Mouse (Mus musculus) kidney, postnatal 14 days (tissue): ENCODE results near the gene Klk11.

ENCODE experiments used
- DNase-seq: peaks from one replicate; pipeline ENCODE4 v3.0.0; 2022; ENCODE audit warnings: mixed read lengths

Klk11 gene

DNA sequence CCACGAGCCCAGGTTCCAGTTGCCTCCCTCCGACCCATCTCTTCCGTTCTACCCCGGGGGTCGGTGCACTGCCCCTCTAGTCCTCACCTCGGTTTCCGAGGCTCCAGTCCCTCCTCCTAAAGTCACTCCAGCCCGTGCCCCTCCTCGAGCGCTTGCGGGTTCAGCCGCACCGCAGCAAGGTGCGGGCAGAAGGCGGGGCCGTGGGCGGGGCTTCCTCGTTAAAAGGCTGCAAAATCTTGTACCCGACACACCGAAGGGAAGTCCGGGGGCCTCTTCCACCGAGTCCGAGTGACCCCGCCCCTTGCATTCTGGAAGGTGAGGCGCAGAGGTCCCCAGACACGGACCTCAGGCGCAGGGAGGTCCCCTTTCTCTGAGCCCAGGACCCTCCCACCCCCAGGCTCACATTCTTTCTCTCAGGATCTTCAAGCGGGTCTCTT lies 22.9 kb downstream of the Klk11 start, which contains the start of gene Klk8:
Gene Klk8 (plus strand): TSS at position 245 of the 437 bp plus-strand sequence.
- peak; percentile 36 for DNase-seq

DNA sequence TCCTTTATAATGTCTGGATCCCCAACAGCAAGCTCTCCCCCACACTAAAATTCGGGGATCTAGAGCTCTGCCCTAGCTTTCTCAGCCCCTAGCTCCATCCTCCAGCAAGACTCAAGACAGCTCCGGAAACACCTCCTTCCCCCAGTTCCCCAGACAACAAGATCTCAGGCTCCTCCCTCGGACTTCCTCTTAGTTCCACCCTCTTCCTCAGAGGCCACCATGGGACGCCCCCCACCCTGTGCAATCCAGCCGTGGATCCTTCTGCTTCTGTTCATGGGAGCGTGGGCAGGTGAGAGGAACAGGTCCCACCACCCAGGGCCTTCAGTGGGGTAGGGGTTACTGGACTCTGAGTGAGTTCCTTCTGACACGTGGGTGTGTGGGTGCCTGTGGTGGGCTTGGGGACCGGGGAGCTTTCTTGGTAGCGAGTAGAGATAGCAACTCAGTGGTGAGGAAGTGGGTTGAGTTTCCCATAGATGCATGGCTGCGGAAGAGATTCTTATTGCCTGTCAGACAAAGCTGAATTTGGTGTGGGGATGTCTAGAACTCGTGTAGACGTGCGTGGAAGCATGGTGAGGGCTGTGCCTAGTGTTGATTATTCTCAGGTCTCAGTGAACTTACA lies 23.5 kb downstream of the Klk11 start:
- DNase-seq = peak; percentile 21

DNA sequence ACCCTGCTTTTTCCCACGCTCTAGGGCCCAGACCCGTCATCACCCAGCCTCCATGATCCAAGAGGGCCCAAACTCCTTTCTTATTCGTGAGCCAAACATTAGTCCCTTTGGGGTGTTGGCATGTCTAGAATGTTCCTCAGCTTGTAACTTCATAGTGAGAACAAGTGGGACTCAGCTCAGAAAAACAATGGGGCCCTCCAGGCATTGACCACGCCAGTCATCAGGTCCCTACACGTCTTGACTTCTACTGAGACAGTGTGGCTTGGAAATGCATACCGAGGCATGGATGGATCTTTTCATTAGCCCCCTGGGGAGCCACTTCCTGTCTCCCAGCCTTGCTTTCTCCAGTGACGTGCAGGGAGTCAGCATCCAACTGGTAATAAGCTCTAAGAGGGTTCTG lies 25.5 kb downstream of the Klk11 start:
- DNase-seq = no peak

DNA sequence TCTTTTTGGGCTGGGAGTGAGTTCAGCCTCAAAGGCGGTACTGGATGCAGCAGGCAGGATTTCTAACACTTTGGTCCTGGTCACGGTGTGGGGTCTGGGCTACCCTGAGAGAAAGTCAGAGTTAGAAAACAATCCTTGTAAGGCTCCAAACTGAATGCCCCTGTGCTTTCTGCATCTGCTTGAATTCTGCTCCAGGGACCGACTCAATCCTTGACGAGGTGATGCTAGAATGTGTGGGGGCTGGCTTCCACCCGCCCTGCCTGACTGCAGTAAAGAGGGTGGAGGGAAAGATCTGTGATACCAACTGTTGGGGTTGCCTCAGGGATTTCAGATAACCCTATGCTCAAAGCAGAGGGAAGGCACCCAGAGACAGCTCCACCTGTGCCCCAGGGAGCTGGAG lies 36.6 kb downstream of the Klk11 start, which contains the start of gene Klk7:
Gene Klk7 (plus strand): TSS at position 301 of the 400 bp plus-strand sequence.
- DNase-seq = no peak

DNA sequence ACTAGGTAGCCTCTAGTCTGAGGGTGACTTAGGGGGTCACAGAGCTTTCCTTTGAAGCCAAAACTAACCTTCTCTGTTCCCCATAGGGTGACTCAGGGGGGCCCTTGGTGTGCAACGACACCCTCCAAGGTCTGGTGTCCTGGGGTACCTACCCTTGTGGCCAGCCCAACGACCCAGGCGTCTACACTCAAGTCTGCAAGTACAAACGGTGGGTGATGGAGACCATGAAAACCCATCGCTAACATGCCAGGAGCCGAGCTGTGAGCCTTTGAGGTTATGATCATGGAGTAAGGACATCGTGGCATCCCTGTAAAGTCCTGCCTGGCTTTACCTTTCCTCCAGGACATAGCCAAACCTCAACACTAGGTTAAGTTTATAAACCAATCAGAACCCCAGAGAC lies 40.8 kb downstream of the Klk11 start:
- no peak for DNase-seq

DNA sequence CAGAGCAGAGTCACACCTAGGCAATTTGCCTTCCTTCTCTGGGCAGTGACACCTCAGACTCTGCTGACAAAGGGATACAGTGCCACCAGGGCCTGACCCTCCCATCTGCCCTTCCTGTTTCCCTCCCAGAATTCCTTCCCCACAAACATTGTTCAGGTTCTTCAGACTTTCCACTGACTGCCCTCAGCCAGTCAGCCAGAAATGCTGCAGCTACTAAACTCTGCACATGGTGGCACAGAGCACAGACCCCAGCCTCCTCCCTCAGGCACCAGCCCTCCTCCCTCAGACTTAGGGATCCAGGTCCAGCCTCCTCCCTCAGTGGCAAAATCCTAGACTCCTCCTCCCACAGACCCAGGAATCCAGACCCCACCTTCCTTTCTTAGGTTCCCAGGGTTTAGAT lies 42.3 kb downstream of the Klk11 start:
- no peak for DNase-seq

DNA sequence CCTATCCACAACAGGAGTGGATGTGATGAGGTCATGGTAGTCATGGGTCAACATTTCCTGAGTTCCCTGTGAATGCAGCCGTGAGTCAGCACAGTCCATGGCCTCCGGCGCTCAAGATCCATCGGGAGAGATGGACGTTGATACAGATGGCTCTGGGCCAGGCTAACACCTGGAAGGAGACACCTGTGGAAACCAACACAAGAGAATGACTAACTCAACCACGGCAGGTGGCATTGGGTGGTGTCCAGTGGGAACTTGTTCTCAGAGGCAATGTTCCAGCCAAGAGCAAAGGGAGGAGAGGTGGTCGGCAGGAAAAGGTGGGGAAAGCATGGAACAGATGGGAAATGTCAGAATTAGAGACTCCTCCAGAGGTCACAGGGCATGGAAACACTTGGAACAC lies 47.2 kb downstream of the Klk11 start:
- no peak for DNase-seq

DNA sequence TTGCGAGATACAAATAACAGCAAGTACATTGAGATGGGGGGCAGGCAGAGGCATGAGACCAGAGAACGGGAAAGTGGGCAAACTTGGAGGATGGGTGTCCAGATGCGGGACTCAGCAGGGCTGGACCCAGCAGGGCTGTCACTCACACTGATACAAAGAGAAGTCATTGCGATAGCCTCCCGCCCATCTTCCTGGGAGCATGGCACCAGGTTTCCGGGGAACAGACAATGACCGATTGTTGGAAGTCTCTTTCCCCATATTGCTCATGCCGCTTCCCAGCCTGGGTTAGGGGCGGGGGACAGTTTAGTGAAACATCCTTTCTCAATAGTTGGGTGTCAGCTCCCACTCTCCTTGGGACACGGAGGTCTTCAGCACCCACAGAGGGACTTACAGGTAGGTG lies 49.8 kb downstream of the Klk11 start, which contains the start of gene Klk6:
Gene Klk6 (plus strand): TSS at position 301 of the 400 bp plus-strand sequence.
- no peak for DNase-seq

DNA sequence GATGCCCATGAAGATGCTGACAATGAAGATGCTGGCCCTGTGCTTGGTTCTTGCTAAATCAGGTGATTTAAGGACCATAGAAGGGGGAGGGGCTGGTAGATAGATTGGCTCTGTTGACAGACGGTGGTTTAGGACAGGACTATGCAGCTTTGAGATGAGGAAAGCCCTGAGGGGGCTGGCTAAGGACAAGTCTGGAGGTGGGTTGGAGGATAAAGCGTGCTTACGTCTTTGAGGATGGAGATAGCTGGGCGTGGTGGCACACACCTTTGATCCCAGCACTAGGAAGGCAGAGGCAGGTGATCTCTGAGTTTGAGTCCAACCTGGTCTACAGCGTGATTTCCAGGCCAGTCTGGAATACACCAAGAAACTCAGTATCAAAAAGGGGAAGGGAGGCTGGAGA lies 51.7 kb downstream of the Klk11 start:
- DNase-seq = no peak

DNA sequence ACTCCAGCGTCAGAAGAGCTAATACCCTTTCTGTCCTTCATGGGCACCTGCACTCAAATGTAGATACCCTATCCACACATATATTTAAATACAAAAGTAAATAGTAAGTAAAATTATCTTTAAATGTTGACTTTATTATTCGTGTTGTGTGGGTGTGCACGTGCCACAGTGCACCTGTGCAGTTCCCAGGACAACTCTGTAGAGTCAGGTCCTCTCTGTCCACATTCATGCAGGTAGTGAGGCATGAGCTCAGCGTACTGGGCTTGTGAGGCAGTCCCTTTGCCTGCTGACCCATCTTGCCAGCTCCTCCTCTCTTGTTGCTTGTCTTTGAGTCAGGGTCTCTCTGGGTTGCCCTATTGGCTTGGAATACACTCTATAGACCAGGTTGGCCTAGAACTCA lies 53.3 kb downstream of the Klk11 start:
- DNase-seq = no peak
